Mouse (Mus musculus) embryo, embryonic 10 days (tissue): ENCODE measurements around the gene Usp28.

ENCODE experiments used
- DNase-seq: peaks from one replicate; pipeline ENCODE4 v3.0.0-alpha.2; 2015; ENCODE audit warnings: low spot score

Gene Usp28

GRCm38 (mm10) chr9:49021289-49021688 is 36.1 kb downstream of the Usp28 start:
- no peak for DNase-seq

GRCm38 (mm10) chr9:49023956-49024355 is 38.8 kb downstream of the Usp28 start:
- DNase-seq: no peak

GRCm38 (mm10) chr9:49024529-49024928 is 39.4 kb downstream of the Usp28 start:
- no peak for DNase-seq

GRCm38 (mm10) chr9:49034764-49035163 is 49.6 kb downstream of the Usp28 start:
- no peak for DNase-seq

- DNase-seq: no peak
These were observed 65.7 kb downstream of the Usp28 start for GRCm38 (mm10) chr9:49050901-49051300.

GRCm38 (mm10) chr9:49051349-49051748 is 66.2 kb downstream of the Usp28 start:
- peak; percentile 79 for DNase-seq

GRCm38 (mm10) chr9:49054028-49054427 is 68.9 kb downstream of the Usp28 start:
- DNase-seq: no peak

GRCm38 (mm10) chr9:49055333-49056205 is 70.4 kb downstream of the Usp28 start, which contains the start of gene Zw10:
TSS of gene Zw10 (plus strand) at chr9:49055613.
- peak; percentile 99 for DNase-seq

GRCm38 (mm10) chr9:49076847-49077246 is 91.7 kb downstream of the Usp28 start:
- DNase-seq: no peak

GRCm38 (mm10) chr9:49081107-49081506 is 95.9 kb downstream of the Usp28 start, which contains the start of gene Tmprss5:
TSS of gene Tmprss5 (plus strand) at chr9:49081260.
- no peak for DNase-seq

GRCm38 (mm10) chr9:49081561-49081960 is 96.4 kb downstream of the Usp28 start:
- DNase-seq: peak; percentile 86

- DNase-seq: peak; percentile 56
These were observed 102.1 kb downstream of the Usp28 start for GRCm38 (mm10) chr9:49087317-49087716.
